Mouse (Mus musculus) testis, adult 2 months (tissue): ENCODE measurements around the gene Stard3.

Source experiments
- CTCF ChIP-seq: fragments of 200-500 bp; IDR thresholded peaks from 2 replicates; pipeline ENCODE4 v1.5.1; 2012; ENCODE audit warnings: low read depth, mild to moderate bottlenecking, inconsistent platforms, low read length, moderate library complexity; ENCODE audit not compliant: control insufficient read depth, insufficient read depth, insufficient replicate concordance
- POLR2A ChIP-seq: fragments of 200-500 bp; IDR thresholded peaks from 2 replicates; pipeline ENCODE4 v1.6.1; 2012; ENCODE audit warnings: low read depth, mild to moderate bottlenecking, inconsistent platforms, low read length, moderate library complexity; ENCODE audit not compliant: control insufficient read depth

GRCm38 (mm10) chr11:98319120-98319519, 39.0 kb upstream of the Stard3 start:
- TF ChIP-seq CTCF (no peak), POLR2A (no peak)
